Mouse (Mus musculus) liver, embryonic 11.5 days (tissue): ENCODE results near the gene Fkbp15. TPM values are rescaled to one million over a fixed set of nuclear protein-coding genes. Genes with fewer than 3 reads are reported as not detected.
A peak's percentile ranks its signal among the peaks of the same experiment; 100 is the strongest.

Experiments used
- ATAC-seq: fragments of 200-750 bp; cut with Nextera tagmentation; replicated peaks from 2 replicates; pipeline ENCODE4 v1.8.0; 2017; ENCODE audit warnings: moderate number of reproducible peaks, mild to moderate bottlenecking, moderate TSS enrichment, moderate library complexity; ENCODE audit not compliant: low FRiP score
- DNase-seq: peaks from one replicate; pipeline ENCODE4 v3.0.0-alpha.2; 2017; ENCODE audit warnings: low spot score
- H3K27ac ChIP-seq: fragments of 300-500 bp; sonication (generic); 2 replicates; pipeline ENCODE4 v1.5.1; 2014; ENCODE audit warnings: mild to moderate bottlenecking, low read depth, low read length, control low read depth
- H3K27me3 ChIP-seq: fragments of 300-500 bp; sonication (generic); replicated peaks from 2 replicates; pipeline ENCODE4 v1.6.1; 2014; ENCODE audit warnings: low read length, mixed read lengths; ENCODE audit not compliant: control insufficient read depth, insufficient read depth
- H3K36me3 ChIP-seq: fragments of 300-500 bp; sonication (generic); 2 replicates; pipeline ENCODE4 v1.6.1; 2014; ENCODE audit warnings: mild to moderate bottlenecking, low read length, moderate library complexity, mixed read lengths; ENCODE audit not compliant: control insufficient read depth, insufficient read depth
- H3K4me1 ChIP-seq: fragments of 300-500 bp; sonication (generic); replicated peaks from 2 replicates; pipeline ENCODE4 v1.6.1; 2014; ENCODE audit warnings: low read length, mixed read lengths; ENCODE audit not compliant: control insufficient read depth, insufficient read depth
- H3K4me2 ChIP-seq: fragments of 300-500 bp; sonication (generic); 2 replicates; pipeline ENCODE4 v1.6.1; 2014; ENCODE audit warnings: mild to moderate bottlenecking, control low read depth, moderate library complexity
- H3K4me3 ChIP-seq: fragments of 300-500 bp; sonication (generic); 2 replicates; pipeline ENCODE4 v1.5.1; 2014; ENCODE audit warnings: low read depth, low read length, control low read depth
- H3K9ac ChIP-seq: fragments of 300-500 bp; sonication (generic); 2 replicates; pipeline ENCODE4 v1.6.1; 2014; ENCODE audit warnings: low read depth, low read length, control low read depth
- H3K9me3 ChIP-seq: fragments of 300-500 bp; sonication (generic); 2 replicates; pipeline ENCODE4 v1.6.1; 2016; ENCODE audit warnings: low read length, inconsistent platforms, mixed read lengths; ENCODE audit not compliant: control insufficient read depth
- WGBS: fragments of 180-500 bp; shearing (Covaris S2); extraction: QIAGEN DNeasy Blood & Tissue Kit; methylation state at CpG from one replicate; pipeline ENCODE4 v1.1.7; 2014; 5-methylcytosine and 5-hydroxymethylcytosine counted together
- polyA plus RNA-seq: library from polyadenylated mRNA; unstranded; fragments of >200 nt; fragmentation: Nextera tagmentation; extraction: Ambion mirVana; gene quantifications from 2 replicates; pipeline ENCODE4 v1.2.1, GENCODE M21; 2014

Fkbp15 gene
- polyA plus RNA-seq, 1 experiment from 2014 or later, result 29.9 TPM

DNA sequence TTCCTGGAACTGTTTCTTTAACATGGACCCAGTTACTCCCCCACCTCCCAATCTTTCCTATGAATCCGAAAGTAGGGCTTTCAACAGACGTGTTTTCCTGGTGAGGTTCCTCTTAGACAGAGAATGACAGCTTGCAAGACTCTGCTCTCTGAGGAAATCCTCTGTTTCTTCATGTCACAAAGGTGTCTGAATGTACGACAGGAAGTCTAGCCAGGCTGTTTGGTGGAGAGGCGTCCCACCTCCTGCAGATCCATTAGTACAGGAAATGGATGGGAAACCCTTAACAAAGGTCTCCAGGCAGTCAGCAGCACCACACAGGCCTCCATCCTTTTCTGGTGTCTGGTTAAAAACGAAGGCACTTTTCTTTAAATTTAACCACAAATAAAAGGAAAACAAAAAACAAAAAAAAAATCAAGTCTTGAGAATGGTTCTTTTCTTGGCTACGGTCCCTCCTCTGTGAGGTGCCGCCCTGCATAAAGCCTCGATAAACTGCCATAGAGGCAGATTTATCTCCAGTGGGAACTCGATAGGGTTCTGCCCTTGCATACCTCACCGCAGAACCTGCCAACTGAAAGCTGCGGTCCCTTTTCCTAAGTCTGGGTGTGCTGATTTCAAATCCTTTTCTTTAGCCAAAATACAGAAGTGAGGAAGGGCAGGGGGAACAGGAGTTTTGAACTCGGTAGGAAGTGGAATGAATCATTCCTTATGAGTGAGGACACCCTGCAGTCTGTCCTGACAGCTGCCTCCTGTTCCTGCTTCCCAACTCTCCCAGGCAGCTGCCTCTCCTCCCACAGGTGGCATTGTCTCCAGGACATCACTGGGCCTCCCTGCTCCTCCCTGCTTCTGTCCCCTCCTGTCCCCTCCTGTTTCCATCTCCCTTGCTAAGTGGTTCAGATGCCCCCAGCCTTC, 73.1 kb downstream of the Fkbp15 start:
- WGBS, result 9% methylated on average over 12 of the region's 12 CpGs
- peaks cover 6% of the 10 kb centered on the region for H3K4me1 ChIP-seq
- DNase-seq (no peak), ATAC-seq (no peak)
- H3K27ac ChIP-seq, result no peak overlapping the region
- H3K9ac ChIP-seq, result no peak overlapping the region
- peak overlapping the region; percentile 63 for H3K4me3 ChIP-seq
- H3K27me3 ChIP-seq, result no peaks in the 10 kb centered on the region
- H3K4me2 ChIP-seq, result peak overlapping the region; percentile 87
- no peaks in the 10 kb centered on the region for H3K36me3 ChIP-seq
- no peaks in the 10 kb centered on the region for H3K9me3 ChIP-seq

DNA sequence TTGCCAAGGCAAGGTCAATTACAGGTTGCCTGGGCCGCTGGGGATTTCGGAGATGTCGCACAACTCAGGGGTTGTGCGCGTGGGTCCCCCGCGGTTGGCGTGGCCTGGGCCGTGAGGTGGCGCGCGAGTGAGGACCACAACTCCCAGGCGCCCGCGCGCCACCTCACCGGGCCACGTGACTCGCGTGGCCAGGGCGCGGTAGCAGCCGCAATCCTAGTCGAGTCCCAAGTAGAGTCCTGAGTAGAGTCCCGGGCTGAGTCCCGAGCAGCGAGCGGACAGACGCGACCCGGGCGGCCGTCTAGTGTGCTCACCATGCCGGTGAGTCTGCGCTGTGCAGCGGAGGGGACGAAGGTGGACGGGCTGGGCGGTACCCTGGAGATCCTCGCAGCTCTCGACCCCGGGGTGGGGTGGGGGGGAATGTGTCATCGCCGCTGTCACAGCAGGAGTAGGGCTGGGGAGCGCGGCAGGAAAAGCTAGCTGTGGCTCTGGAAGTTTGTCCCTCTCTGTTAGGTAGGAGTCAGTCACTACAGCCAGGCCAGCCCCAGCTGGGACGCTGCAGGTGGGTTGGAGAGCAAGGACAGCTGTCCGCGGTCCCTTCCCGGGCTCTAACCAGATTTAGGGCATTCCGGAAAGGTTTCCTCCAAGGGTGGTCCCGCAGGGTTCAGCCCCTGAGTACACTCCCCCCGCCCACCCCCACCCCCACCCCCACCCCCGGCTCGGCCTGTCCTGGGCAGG, 73.9 kb downstream of the Fkbp15 start:
- H3K27ac ChIP-seq, result no peak overlapping the region
- WGBS, result 0% methylated on average over 54 of the region's 55 CpGs
- no peaks in the 10 kb centered on the region for H3K9me3 ChIP-seq
- DNase-seq (peak; percentile 80), ATAC-seq (peak; percentile 87)
- no peaks in the 10 kb centered on the region for H3K27me3 ChIP-seq
- H3K4me1 ChIP-seq, result peaks cover 6% of the 10 kb centered on the region
- peak overlapping the region; percentile 46 for H3K9ac ChIP-seq
- H3K4me2 ChIP-seq, result peak overlapping the region; percentile 87
- no peaks in the 10 kb centered on the region for H3K36me3 ChIP-seq
- peak overlapping the region; percentile 63 for H3K4me3 ChIP-seq

DNA sequence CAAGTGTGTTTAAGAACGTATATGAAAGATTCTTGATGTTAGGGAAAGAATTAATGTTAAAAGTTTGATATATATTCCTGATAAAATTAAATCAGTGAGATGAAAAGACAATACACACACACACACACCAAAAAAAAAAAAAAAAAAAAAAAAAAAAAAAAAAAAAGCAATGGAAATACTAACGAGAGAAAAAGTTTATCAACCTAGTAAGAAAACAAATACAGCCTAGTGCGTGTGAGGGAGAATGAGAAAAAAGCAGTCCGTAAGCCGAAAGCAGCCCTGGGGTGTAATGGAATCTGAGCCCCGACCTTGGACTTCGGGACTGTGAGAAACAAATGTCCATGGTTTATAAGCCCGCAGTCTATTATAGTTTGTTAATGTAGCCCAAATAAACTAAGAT, 74.8 kb downstream of the Fkbp15 start:
- DNase-seq (no peak), ATAC-seq (no peak)
- H3K4me2 ChIP-seq, result peak overlapping the region; percentile 87; the same call in 1 of the 2 replicates
- no peak overlapping the region for H3K4me3 ChIP-seq
- WGBS, result 78% methylated on average over 8 of the region's 8 CpGs
- H3K4me1 ChIP-seq, result peaks cover 6% of the 10 kb centered on the region
- no peaks in the 10 kb centered on the region for H3K36me3 ChIP-seq
- H3K9me3 ChIP-seq, result no peaks in the 10 kb centered on the region
- H3K9ac ChIP-seq, result no peak overlapping the region; the same call in 1 of the 2 replicates
- H3K27me3 ChIP-seq, result no peaks in the 10 kb centered on the region
- H3K27ac ChIP-seq, result no peak overlapping the region

- no peaks in the 10 kb centered on the region for H3K27me3 ChIP-seq
- H3K27ac ChIP-seq, result no peak overlapping the region
- no peaks in the 10 kb centered on the region for H3K36me3 ChIP-seq
- H3K4me1 ChIP-seq, result peaks cover 6% of the 10 kb centered on the region
- no peak overlapping the region for H3K4me2 ChIP-seq
- no peak for ATAC-seq
- no peak overlapping the region for H3K9ac ChIP-seq
- no peak for DNase-seq
- H3K4me3 ChIP-seq, result no peak overlapping the region
- H3K9me3 ChIP-seq, result no peaks in the 10 kb centered on the region
- 83% methylated on average over 7 of the region's 7 CpGs for WGBS
Observed at GRCm38 (mm10) chr4:62282969-62283368, 77.4 kb downstream of the Fkbp15 start.

DNA sequence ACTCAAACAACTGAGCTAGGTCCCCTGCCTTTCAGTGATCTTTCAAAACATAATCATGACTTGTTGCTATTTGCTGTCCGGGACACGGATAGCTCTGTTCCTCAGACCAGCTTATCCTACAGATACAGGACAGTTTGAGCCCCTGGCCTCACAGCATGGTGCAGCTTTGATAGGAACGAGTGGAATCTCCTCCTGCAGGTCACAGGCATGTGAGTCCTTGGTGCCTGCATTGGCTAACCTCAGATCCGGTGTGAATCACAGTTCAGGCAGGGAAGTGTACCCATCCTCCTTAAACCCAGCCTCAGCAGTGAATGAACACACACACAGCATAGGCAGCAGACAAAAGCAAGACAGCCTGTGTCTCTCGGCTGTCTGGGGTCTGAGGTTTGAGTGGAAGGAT, 79.0 kb downstream of the Fkbp15 start:
- no peak overlapping the region for H3K9ac ChIP-seq
- no peaks in the 10 kb centered on the region for H3K36me3 ChIP-seq
- no peaks in the 10 kb centered on the region for H3K9me3 ChIP-seq
- DNase-seq (no peak), ATAC-seq (no peak)
- H3K4me2 ChIP-seq, result no peak overlapping the region
- no peaks in the 10 kb centered on the region for H3K27me3 ChIP-seq
- H3K27ac ChIP-seq, result no peak overlapping the region
- no peaks in the 10 kb centered on the region for H3K4me1 ChIP-seq
- WGBS, result 43% methylated on average over 5 of the region's 5 CpGs
- H3K4me3 ChIP-seq, result no peak overlapping the region

DNA sequence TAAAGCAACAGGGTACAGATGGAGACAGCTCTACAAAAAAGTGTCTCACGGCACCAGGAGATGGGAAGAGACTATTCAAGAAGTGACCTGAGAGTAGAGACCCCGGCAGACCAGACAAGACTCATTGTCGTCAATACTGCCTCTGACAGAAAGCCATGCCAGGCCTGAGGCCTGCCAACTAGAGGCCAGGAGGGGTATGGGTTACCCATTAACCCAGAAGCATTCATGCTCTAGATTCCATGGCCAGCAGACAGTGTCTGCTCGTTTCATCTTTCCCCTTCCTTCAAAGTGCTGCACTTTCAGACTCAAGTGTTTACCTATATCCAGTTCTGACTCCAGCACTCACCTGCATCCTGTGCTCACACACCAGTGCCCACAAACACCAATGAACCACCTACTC, 82.3 kb downstream of the Fkbp15 start:
- 77% methylated on average over 4 of the region's 4 CpGs for WGBS
- Histone ChIP-seq H3K9ac (no peak overlapping the region), H3K4me3 (no peak overlapping the region), H3K9me3 (no peaks in the 10 kb centered on the region), H3K36me3 (no peaks in the 10 kb centered on the region), H3K27me3 (no peaks in the 10 kb centered on the region), H3K4me1 (0 out of 2 replicates have a peak, but pooled peaks cover 2% of the 10 kb centered on the region), H3K27ac (no peak overlapping the region), H3K4me2 (no peak overlapping the region)
- no peak for ATAC-seq
- DNase-seq, result no peak

GRCm38 (mm10) chr4:62277222-62277621, 83.1 kb downstream of the Fkbp15 start:
- WGBS, result 61% methylated on average over 3 of the region's 3 CpGs
- H3K4me2 ChIP-seq, result no peak overlapping the region
- no peak overlapping the region for H3K27ac ChIP-seq
- no peak overlapping the region for H3K9ac ChIP-seq
- H3K4me3 ChIP-seq, result no peak overlapping the region
- no peak for DNase-seq
- ATAC-seq, result no peak
- no peaks in the 10 kb centered on the region for H3K27me3 ChIP-seq
- no peaks in the 10 kb centered on the region for H3K36me3 ChIP-seq
- H3K9me3 ChIP-seq, result no peaks in the 10 kb centered on the region
- 0 out of 2 replicates have a peak, but pooled peaks cover 2% of the 10 kb centered on the region for H3K4me1 ChIP-seq

DNA sequence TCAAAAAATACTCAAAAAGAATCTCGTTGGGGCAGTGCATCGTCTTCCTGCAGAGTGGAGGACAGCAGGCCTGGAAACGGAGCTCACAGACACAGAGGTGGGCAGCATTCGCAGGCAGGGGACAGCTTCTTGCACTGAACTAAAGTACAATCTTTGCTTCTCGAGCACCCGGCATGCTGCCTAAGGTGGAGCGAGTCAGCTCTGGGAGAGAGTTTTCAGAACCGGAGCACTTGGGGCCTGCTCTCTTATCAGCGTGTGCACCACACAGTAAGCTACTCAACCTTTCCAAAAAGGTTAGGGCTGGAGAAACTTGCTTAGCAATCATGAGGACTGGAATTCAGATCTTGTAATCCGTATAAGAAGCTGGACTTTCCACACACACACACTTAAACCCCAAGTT, 83.7 kb downstream of the Fkbp15 start:
- no peak overlapping the region for H3K9ac ChIP-seq
- no peak overlapping the region for H3K4me3 ChIP-seq
- H3K36me3 ChIP-seq, result no peaks in the 10 kb centered on the region
- 0 out of 2 replicates have a peak, but pooled peaks cover 2% of the 10 kb centered on the region for H3K4me1 ChIP-seq
- no peaks in the 10 kb centered on the region for H3K9me3 ChIP-seq
- H3K27me3 ChIP-seq, result no peaks in the 10 kb centered on the region
- ATAC-seq (no peak), DNase-seq (no peak)
- H3K4me2 ChIP-seq, result no peak overlapping the region
- WGBS, result 74% methylated on average over 10 of the region's 10 CpGs
- no peak overlapping the region for H3K27ac ChIP-seq
